Mouse (Mus musculus) lung, adult 18-20 months (tissue): Measurements from ENCODE around the gene Nos3.
A peak's percentile ranks its signal among the peaks of the same experiment; 100 is the strongest.
"Not testable (repeated sequence)": the region's sequence is repeated elsewhere in the genome, so short reads cannot be mapped to it uniquely, and the experiment has no call there.

Experiments
- DNase-seq, 2 experiments: peaks; one replicate each; pipeline ENCODE4 v3.0.0; 2022; ENCODE audit warnings: mixed read lengths in 2 of 2

The Nos3 gene

GRCm38 (mm10) chr5:24379501-24379900, 14.9 kb downstream of the Nos3 start:
- DNase-seq = no peak

GRCm38 (mm10) chr5:24380499-24380898, 15.9 kb downstream of the Nos3 start:
- DNase-seq = no peak

- DNase-seq = no peak
Observed at GRCm38 (mm10) chr5:24381486-24381885, 16.9 kb downstream of the Nos3 start.

- no peak for DNase-seq
Observed at GRCm38 (mm10) chr5:24381988-24382387, 17.4 kb downstream of the Nos3 start.

GRCm38 (mm10) chr5:24383026-24383859, 18.6 kb downstream of the Nos3 start:
- DNase-seq = peak; percentile 91 to 95

- DNase-seq = peak; percentile 43 to 46
Observed at GRCm38 (mm10) chr5:24384407-24384806, 19.8 kb downstream of the Nos3 start.

- no peak for DNase-seq
Observed at GRCm38 (mm10) chr5:24385374-24385773, 20.8 kb downstream of the Nos3 start.

- no peak for DNase-seq
Observed at GRCm38 (mm10) chr5:24385887-24386550, 21.4 kb downstream of the Nos3 start.

GRCm38 (mm10) chr5:24387264-24388241, 22.9 kb downstream of the Nos3 start:
- peak; percentile 54 to 72 for DNase-seq

- DNase-seq = no peak
Observed at GRCm38 (mm10) chr5:24388246-24388915, 23.8 kb downstream of the Nos3 start.

- DNase-seq = no peak
Observed at GRCm38 (mm10) chr5:24389011-24389657, 24.5 kb downstream of the Nos3 start.

- no peak for DNase-seq
Observed at GRCm38 (mm10) chr5:24389658-24390020, 25.0 kb downstream of the Nos3 start.

GRCm38 (mm10) chr5:24391864-24392263, 27.3 kb downstream of the Nos3 start, which contains the start of gene Atg9b:
TSS of gene Atg9b (minus strand) at chr5:24392143.
- DNase-seq = no peak

GRCm38 (mm10) chr5:24392724-24393123, 28.1 kb downstream of the Nos3 start:
- no peak for DNase-seq

- DNase-seq = peak; percentile 84 to 91
Observed at GRCm38 (mm10) chr5:24393392-24393997, 28.9 kb downstream of the Nos3 start, which contains the start of gene Abcb8. TSS of gene Abcb8 (plus strand) at chr5:24393663.

GRCm38 (mm10) chr5:24394165-24394894, 29.7 kb downstream of the Nos3 start:
- peak; percentile 96 to 98 for DNase-seq

- DNase-seq = not testable (repeated sequence)
Observed at GRCm38 (mm10) chr5:24396254-24396653, 31.6 kb downstream of the Nos3 start.

- no peak for DNase-seq
Observed at GRCm38 (mm10) chr5:24399686-24400085, 35.1 kb downstream of the Nos3 start.

- no peak for DNase-seq
Observed at GRCm38 (mm10) chr5:24400362-24400761, 35.8 kb downstream of the Nos3 start.

- no peak for DNase-seq
Observed at GRCm38 (mm10) chr5:24400911-24401605, 36.4 kb downstream of the Nos3 start.
